22 mouse cellular contexts compared by ENCODE assay signal in genomic region chr6:120164765-120165164, GRCm38 (mm10).
"Had no signal": no experiment of that assay in that cellular context is flagged by ENCODE, and none has a peak within 500 bp of the region (broad histone marks: within the 10 kb centered on the region; RNA-seq: fewer than 3 reads in every experiment).

No protein-coding gene starts in this region.

- H3K36me3 ChIP-seq: limb, embryonic 12.5 days; limb, embryonic 15.5 days; lung, embryonic 15.5 days; midbrain, embryonic 10.5 days; midbrain, embryonic 13.5 days had no signal

- H3K9me3 ChIP-seq: limb, embryonic 12.5 days; limb, embryonic 15.5 days; lung, embryonic 15.5 days; megakaryocyte, embryonic 14.5 days; midbrain, embryonic 10.5 days; midbrain, embryonic 13.5 days had no signal

- H3K4me3 ChIP-seq: layer of hippocampus, adult 2 months; left cerebral cortex, adult 2 months; limb, embryonic 12.5 days; limb, embryonic 15.5 days; lung, embryonic 15.5 days; megakaryocyte, embryonic 14.5 days; midbrain, embryonic 10.5 days; midbrain, embryonic 13.5 days had no signal

- H3K4me1 ChIP-seq: midbrain, embryonic 10.5 days had no signal

- H3K4me2 ChIP-seq: limb, embryonic 12.5 days; limb, embryonic 15.5 days; liver, embryonic 11.5 days; lung, embryonic 15.5 days; midbrain, embryonic 13.5 days had no signal

- H3K27me3 ChIP-seq: limb, embryonic 12.5 days; limb, embryonic 15.5 days; lung, embryonic 15.5 days; midbrain, embryonic 13.5 days had no signal

- H3K9ac ChIP-seq: limb, embryonic 12.5 days; limb, embryonic 15.5 days; liver, embryonic 14.5 days; liver, postnatal 0 days; lung, embryonic 15.5 days; midbrain, embryonic 13.5 days had no signal

- DNase-seq: kidney, adult 18-20 months; kidney, adult 9 months; kidney, postnatal 25 days; layer of hippocampus, adult 9-11 months; left cerebral cortex, postnatal 4 days; liver, postnatal 0 days; lung, postnatal 10 days; lung, postnatal 36 days; thymus, postnatal 25 days had no signal

- H3K27ac ChIP-seq: kidney, postnatal 0 days; layer of hippocampus, adult 2 months; left cerebral cortex, adult 2 months; limb, embryonic 12.5 days; limb, embryonic 15.5 days; liver, embryonic 14.5 days; lung, embryonic 15.5 days; midbrain, embryonic 10.5 days; midbrain, embryonic 13.5 days had no signal

- ATAC-seq: intestine, embryonic 16.5 days; liver, postnatal 0 days; midbrain, embryonic 13.5 days; midbrain, embryonic 16.5 days had no signal
